Mouse (Mus musculus): ENCODE data around the gene Mgea5.
A peak's percentile ranks its signal among the peaks of the same experiment; 100 is the strongest.

Mgea5 gene

DNA sequence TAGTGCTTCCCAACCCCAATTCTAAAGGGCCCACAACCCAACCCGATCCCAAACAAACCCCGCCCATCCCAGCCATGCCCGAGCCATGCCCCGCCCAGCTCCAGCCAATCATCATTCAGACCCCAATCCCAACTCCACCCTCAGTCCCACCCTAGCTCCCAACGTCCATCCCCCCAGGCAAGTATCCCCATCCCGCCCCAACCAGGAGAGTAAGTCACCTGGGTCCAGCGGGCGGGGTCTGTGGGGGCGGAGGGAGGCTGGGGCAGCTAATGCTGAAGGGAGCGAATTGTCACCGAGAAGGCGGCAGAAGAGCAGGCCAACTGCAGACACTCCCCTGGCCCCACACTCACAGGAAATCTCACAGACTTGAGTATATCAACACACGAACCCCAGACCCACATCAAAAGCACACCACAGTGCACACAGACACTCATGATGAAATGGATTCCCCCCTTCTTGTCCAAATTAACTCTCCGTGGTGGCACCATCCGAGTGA, 12.5 kb upstream of the Mgea5 start:
- DNase-seq (ENCODE audit: low read depth, low spot score): no peak

DNA sequence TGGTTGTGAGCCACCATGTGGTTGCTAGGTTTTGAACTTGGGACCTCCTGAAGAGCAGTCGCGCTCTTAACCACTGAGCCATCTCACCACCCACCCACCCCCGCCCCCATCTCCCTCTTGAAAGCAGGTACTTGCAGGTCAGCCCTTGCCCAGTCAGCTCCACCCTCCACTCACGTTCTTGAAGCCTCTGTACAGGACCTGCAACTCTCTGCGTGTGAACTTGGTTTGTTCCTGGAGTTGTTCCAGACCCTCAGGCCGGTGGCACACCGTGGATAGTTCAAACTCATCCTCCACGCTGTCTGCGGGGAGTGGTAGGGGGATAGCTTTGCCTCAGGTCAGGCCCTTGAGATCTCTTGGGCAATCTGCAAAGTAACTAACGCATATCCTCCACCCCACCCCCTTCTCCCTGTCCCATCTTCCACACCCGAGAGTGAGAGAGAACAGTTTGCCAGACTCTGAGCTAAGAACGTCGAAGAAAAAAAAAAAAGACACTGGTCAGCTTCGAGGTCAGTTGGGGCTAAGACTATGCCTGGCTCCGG, 11.8 kb upstream of the Mgea5 start:
- no peak for DNase-seq (ENCODE audit: low read depth, low spot score)

DNA sequence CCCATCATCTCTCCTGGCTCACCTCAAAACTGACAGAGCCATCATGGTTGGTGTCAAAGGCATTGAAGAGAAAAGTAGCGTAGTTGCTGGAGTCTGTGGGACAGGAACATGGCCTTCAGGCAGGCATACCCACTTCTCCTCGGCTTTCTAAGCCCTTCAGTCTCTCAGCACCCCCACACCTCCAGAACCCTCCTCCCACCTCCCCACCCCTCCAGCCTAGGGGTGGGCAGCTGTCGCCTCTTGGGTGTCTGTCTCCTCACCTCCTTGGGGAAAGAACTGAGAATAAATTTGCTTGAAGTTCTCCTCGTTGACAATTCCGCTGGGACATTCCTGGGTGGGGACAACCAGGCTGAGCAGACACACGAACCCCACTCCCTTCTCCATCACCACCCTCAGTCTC, 11.1 kb upstream of the Mgea5 start:
- no peak for DNase-seq (ENCODE audit: low read depth, low spot score)

DNA sequence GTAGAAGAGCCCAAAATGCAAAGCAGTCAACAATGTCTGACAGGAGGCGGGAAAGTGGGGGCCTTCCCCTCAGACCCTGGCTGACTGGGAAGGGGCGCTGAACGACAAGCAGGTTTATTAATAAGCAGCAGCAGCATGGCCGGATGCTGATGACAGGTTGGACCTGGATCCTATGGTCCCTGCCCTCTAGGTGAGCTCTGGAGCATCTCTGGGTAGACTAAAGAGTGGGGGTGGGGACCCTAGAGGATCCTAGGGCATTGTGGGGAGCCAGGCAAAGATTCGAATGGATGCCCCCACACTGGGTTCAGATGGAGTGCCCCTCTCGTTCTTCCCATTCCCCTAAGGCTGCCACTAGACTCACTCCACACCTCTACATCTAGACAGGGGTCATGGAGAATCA, 8.8 kb upstream of the Mgea5 start:
- DNase-seq (ENCODE audit: low read depth, low spot score): no peak

DNA sequence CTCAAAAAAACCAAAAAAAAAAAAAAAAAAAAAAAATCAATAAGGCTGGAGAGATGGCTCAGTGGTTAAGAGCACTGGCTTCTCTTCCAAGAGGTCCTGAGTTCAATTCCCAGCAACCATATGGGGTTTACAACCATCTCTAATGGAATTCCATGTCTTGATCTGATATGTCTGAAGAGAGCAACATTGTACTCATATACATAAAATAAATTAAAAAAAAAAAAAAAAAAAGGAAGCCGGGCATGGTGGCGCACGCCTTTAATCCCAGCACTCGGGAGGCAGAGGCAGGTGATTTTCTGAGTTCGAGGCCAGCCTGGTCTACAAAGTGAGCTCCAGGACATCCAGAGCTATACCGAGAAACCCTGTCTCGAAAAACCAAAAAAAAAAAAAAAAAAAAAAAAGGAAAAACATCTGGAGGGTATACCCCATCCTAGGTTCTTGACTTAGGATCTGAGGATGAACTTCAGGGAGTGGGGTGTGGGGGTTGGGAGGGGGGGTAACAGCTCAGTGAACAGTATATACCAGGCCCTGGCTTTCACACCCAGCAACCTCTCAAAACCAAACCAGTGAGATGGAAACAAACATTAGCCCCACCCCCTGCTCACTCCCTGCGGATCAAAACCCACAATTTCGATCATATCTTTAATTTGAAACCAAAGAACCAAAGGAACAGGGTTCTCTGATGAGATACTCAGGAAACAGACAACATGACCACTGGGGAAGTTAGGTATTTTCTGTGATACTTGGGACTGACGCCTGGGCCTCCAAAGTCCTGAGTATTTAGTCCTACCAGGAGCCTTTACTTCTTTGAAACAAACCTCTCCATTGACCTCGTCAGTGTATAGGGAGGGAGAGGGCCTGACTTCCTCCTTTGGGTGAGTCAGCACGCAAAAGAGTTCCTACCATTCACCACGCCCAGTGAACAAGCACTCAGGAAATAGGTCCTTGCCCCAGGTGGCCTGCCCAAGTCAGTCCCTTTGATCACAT, 6.5 kb upstream of the Mgea5 start:
- DNase-seq (ENCODE audit: low read depth, low spot score): no peak

DNA sequence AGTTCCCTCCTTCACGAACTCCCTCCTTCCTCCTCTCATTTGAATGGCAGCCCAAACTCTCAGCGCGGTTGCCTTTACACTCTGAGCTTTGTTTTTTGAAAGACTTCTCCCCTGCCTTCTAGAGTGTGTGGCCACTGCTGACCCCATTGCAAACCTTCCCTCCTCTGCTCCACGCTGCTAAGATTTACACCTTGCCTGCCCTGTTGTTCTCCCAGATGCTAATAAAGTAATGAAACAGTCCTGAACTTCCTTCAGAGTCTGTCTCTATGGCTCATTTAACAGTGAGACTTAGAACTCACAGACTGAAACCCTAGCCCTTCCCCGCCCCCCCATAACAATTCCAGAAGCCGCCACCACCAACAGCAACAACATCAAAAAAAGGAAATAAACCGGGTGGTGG, 5.7 kb upstream of the Mgea5 start:
- no peak for DNase-seq (ENCODE audit: low read depth, low spot score)

DNA sequence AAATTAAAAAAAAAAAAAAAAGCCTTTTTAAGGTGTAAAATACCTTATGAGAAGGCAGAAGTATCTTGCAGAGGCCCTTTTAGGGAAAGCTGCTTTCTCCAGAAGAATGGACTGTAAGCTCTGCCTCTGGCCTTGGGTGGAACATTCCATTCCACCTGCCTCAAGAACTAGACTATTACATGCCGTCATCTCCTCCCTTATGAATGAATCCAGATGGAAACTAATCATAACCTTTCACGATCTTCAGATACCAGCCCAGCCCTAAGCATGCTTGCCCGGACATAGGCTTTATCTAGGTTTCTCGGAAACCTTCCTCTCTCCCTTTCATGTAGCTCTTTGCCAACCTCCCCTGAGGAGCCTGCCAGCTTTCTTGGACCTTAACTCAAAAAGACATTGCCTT, 4.7 kb upstream of the Mgea5 start:
- no peak for DNase-seq (ENCODE audit: low read depth, low spot score)

DNA sequence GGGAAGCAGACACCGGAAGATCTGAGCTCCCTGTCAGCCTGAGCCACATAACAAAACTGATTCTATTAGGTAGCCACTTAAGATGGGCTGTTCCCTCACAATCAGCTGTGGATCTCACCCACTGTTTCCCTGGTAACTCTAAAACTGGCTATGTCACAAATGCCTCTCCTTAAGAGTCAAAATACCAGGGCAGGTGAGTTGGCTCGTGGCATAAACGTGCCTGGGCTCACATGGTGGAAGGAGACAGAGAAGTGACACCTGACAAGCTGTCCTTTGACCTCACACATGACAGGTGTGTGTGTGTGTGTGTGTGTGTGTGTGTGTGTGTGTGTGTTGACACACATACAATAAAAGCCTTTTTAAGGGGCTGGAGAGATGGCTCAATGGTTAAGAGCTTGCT, 3.8 kb upstream of the Mgea5 start:
- DNase-seq (ENCODE audit: low read depth, low spot score): no peak

DNA sequence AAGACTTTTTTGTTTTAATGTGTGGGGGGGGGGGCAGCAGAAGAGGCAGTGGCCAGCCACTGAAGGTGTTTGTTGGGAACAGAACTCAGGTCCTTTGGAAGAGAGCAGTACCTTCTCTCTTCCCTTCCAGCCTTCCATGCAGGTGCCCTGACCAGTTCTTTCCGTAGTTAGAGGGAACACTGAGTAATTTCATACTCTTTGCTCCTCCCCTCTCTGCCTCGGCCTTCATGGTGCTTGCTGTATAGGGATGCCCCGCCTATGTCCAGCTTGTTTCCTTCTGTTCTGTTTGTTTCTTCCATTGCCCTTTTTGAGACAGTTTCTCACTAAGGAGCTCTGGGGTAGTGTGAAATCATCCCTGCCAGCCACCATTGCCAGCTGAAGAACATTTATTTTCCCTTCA, 1.8 kb upstream of the Mgea5 start:
- DNase-seq (ENCODE audit: low read depth, low spot score): no peak

DNA sequence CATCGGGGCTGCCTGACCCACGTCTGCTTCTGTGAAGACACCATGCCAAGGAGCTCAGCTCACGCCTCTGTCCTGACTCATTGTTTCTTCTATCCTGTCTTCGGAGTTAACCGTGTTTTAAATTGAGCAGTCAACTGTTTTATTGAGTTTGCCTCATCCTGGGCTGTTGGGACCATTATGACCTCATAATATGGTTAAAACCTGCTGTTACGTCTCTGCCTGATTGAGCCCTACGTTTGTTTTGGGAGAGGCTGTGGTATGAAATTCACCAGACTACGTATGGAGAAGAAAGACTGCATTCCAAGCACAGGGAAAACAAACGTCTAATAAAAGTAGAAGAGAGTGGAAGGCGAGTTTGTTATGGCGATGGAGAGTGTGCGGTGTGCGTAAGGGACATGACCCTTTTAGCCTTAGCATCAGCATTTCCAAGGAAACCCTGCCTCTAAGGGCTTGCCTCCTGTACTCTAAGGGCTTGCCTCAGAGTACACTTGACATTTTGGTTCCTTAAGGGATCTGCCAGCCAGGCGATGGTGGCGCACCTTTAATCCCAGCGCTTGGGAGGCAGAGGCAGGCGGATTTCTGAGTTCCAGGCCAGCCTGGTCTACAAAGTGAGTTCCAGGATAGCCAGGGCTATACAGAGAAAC, 418 bp upstream of the Mgea5 start:
- DNase-seq (ENCODE audit: low read depth, low spot score): no peak

DNA sequence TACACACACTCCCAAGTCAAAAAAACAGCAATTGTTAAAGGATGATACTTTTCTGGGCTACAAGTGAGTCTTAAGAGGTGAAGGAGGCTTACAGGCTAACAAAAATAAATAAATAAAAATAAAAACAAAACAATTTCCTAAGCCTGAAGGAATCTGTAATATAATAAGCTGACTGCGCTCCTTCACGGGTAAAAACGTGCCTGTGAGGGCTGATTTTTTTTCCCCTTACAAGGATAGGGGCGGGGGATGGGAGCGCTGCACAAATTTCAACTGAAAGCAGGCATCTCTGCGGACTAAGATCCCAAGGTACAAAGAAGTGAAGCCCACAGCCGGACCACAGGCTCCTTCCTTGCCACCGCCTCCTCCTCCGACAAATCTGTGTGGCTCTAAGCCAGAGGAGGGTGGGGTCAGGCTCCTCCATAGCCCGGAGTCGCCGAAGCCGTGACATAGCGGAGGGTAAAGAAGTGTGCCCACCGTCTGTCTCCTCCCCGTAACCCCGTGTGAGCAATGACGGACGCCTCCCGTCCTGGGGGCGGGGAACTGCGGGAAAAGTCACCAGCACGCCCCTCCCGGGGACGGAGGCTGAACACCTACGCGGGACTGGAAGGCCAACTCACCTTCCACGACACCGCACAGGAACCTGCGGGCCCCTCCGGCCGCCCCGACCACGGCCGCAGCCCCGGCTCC, 1.2 kb downstream of the Mgea5 start:
- DNase-seq (ENCODE audit: low read depth, low spot score): peak; percentile 12

DNA sequence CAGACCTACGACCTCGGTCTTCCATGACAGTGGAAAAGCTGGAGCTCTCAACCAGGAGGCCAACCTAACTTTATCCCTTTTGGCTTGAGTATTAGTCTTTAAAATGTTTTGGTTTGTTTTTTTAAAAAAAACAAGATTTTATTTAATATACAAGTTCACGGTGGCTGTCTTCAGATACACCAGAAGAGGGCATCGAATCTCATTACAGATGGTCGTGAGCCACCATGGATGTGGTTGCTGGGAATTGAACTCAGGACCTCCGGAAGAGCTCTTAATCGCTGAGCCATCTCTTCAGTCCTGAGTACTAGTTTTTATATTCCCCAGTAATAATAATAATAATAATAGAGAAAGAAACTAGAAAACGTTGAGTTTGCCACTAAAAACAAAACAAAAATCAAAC, 2.0 kb downstream of the Mgea5 start:
- no peak for DNase-seq (ENCODE audit: low read depth, low spot score)

DNA sequence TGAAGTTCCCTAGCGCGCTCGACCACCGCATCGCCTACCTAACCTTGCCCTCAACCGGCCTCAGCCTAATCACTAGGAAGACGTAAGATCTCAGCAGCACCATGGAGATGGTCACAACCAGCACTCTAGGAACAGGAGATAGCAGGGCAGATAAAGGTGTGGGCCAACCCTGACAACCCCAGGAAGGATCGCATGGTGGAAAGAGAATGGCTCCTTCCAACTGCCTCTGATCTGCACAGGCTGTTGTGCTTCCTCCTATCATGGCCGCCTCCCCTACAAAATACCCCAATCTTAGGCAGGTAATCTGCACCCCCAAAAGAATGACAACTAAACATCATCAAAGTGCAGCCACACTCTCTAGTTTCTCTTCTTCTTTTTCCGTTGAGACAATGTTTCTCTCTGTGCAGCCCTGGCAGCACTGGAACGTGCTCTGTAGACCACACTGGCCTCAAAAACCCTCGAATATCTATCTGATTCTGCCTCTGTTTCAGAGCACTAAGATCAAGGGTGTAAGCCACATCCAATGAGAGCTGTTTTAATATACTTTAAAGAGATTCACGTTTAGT, 3.2 kb downstream of the Mgea5 start:
- DNase-seq (ENCODE audit: low read depth, low spot score): no peak

DNA sequence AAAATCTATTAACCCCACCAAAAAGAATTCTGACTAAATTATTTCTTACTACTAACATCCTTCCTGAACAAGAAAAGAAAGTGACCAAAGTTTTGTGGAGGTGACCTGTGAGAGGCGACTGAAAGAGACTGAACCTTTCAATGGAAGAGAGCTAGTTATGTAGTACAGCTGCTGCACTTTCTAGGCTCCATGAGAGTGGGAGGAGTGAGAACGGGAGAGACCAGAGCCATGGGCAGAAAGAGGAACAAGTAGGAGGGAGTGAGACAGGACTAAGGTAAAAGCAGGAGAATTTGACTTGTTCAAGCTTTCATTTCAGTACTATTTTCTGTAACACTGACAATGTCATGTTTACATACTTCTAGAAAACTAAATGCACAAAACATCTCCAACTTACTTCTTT, 8.2 kb downstream of the Mgea5 start:
- no peak for DNase-seq (ENCODE audit: low read depth, low spot score)

DNA sequence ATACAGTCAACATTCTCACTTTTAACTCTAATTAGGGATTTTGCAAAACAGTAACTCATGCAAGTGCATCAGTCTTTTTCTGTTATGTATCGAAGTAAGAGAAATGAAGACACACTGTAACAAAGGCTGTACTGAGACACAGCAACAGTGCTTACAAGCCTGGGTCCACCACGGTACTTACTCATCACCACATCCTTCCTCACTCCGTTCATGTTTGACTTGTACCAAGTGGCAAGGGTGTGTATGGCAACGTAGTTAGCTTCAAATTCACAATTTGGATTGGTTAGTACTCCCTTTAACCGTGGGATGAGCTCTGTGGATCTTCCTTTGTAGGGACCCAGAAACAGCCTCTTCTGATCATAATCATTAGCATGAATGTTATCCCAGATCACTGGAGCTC, 12.1 kb downstream of the Mgea5 start:
- DNase-seq (ENCODE audit: low read depth, low spot score): no peak

DNA sequence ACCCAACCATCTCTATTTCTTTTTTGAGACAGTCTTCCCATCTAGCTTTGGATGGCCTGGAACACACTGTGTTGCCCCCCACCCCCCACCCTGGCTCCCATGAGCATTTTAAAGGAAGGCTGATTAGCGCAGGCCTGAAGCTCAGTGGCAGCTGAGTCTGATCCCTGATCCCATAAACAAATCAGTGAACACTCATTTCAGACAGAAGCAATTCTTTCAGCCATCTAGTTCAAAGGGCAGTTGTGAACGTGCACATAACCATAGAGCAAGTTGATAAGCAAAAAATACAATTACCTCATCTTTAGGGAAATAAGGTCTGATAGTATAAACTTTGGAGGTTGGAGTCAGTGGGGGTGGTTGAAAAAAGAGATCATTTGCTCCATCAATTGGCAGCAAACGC, 22.8 kb downstream of the Mgea5 start:
- DNase-seq (ENCODE audit: low read depth, low spot score): no peak

DNA sequence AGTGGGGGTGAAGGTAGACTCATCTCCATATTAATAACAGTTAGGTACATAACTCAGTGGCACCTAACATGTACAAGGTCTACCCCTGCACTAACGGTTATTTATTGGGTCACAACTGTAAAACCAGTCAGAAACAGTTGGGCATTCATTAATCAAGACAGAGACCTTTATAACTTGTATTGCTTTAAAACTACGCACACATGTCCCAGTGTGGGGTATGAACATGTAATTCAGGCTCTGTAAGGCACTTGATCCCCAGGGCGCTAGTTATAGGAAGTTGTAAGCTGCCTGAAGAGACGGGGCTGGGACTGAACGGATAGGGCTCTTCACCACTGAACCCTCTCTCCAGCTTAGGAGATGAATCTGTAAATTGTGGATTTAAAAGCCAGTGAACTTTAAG, 25.0 kb downstream of the Mgea5 start:
- no peak for DNase-seq (ENCODE audit: low read depth, low spot score)

DNA sequence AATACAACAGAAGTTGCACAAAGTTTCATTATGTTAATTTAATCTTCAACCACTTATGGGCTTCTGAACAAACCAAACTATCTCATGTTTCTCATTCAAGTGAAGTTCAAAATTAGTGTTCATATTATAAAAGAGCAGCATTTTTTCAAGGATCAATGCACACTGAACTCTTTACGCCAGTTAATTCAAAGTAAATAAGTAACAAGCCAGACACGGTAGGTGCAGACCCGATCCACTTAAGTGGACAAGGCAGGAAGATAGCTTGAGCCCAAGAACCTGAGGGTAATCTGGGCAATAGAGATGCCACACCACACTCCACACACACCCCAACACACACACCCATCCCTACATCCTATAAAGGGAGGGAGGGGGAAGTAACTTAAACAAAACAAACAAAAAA, 30.1 kb downstream of the Mgea5 start:
- no peak for DNase-seq (ENCODE audit: low read depth, low spot score)

DNA sequence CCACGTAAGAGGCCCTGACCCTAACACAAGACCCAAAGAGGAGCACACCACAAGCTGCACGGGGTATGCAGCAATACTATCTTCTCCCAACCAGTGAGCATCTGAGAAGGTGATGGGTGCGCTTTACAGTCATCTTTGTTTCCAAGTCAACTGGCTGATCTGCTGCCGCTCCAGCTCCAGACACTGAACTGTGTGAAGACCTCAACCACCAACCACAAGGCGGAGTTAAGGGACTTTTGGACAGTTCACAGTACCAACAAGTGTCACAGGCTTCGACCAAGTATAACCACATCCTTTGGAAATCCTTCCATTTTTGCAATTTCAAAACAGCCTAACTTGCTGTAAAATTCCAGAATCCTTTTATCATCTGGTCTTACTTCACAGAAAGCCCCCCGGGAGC, 31.8 kb downstream of the Mgea5 start:
- no peak for DNase-seq (ENCODE audit: low read depth, low spot score)

DNA sequence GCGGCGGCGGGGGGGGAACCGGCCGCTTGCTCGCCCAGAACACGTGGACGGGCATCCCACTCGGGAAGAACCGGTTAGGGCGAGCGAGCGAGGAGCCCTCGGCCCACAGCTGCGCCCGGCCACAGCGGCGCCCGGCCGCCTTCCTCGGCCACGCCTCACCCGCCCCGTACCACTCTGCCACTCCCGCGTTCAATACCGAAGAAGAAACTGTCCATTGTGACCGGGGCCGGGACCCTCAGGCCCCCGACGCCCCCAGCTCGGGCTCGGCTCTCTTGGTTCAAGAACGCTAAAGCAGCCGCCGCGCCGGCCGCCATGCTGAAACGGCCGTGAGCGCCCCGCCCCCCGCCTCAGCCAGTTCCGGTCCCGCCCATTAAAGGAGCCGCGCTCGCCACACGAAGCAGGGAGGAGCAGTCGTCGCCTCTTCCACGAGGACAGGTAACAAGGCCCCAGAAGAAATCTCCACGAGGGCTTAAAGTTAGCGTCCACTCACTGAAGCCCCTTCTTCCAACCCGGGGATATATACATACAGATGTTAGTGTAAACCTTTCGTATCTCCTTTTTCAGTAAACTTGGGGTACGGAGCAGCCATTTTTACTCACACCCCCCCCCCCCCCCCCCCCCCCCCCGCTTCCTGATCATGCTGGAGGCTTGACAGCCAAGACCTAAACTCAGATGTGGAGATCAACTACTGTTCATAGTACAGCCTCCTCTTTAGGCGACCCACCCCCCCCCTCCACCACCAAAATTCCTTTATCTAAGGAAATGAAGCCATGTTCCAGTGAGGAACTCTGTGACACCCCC, 34.2 kb downstream of the Mgea5 start, which contains the start of gene Npm3:
Npm3 (minus strand) TSS at position 349 of the 801 bp plus-strand sequence.
- DNase-seq (ENCODE audit: low read depth, low spot score): peak; percentile 60

DNA sequence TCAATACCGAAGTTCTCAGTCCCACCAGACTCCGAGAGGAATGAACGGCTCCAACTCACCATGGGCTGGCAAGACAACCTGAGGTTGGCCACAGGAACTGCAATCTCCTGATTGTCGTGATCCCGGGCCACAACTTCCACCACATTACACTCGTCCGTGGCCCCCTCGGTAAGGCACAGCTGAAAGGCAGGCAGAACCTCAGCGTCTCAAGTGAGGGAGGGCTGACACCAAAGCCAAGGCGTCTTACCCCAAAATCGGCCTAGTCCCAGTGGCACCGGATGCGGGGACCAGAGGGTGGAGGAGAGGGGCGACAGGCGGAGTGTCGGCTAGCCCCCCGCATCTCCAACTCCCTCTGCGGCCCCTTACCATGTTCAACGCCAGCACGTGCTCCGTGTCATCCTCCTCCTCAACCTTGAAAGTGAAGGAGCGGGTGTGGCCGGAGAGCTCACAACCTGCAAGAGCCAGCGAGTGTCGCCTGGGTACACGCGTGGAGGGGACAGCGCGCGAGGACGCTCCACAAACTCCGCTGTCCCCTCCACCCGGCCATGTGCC, 34.9 kb downstream of the Mgea5 start:
- no peak for DNase-seq (ENCODE audit: low read depth, low spot score)

Measured in brain, embryonic 18.5 days (tissue).